Mouse (Mus musculus) intestine, embryonic 15.5 days (tissue): ENCODE measurements around the gene Gm1113. TPM values are rescaled to one million over a fixed set of nuclear protein-coding genes. Genes with fewer than 3 reads are reported as not detected.

Experiments
- ATAC-seq: fragments of 200-750 bp; cut with Nextera tagmentation; 2 replicates; pipeline ENCODE4 v1.8.0; 2017; ENCODE audit warnings: moderate TSS enrichment, moderate library complexity
- H3K27ac ChIP-seq: fragments of 300-500 bp; sonication (generic); 2 replicates; pipeline ENCODE4 v1.5.1; 2015; ENCODE audit warnings: mild to moderate bottlenecking, inconsistent platforms
- H3K27me3 ChIP-seq: fragments of 300-500 bp; sonication (generic); replicated peaks from 2 replicates; pipeline ENCODE4 v1.6.1; 2015; ENCODE audit warnings: inconsistent platforms
- H3K36me3 ChIP-seq: fragments of 300-500 bp; sonication (generic); 2 replicates; pipeline ENCODE4 v1.6.1; 2015; ENCODE audit warnings: inconsistent platforms
- H3K4me1 ChIP-seq: fragments of 300-500 bp; sonication (generic); replicated peaks from 2 replicates; pipeline ENCODE4 v1.6.1; 2015; ENCODE audit warnings: inconsistent platforms
- H3K4me2 ChIP-seq: fragments of 300-500 bp; sonication (generic); replicated peaks from 2 replicates; pipeline ENCODE4 v1.6.1; 2015; ENCODE audit warnings: mild to moderate bottlenecking, inconsistent platforms
- H3K4me3 ChIP-seq: fragments of 300-500 bp; sonication (generic); replicated peaks from 2 replicates; pipeline ENCODE4 v1.5.1; 2015; ENCODE audit warnings: inconsistent platforms
- H3K9ac ChIP-seq: fragments of 300-500 bp; sonication (generic); 2 replicates; pipeline ENCODE4 v1.6.1; 2015; ENCODE audit warnings: inconsistent platforms
- H3K9me3 ChIP-seq: fragments of 300-500 bp; sonication (generic); 2 replicates; pipeline ENCODE4 v1.6.1; 2016; ENCODE audit warnings: inconsistent platforms
- WGBS: fragments of 180-500 bp; shearing (Covaris S2); methylation state at CpG from one replicate; pipeline ENCODE4 v1.1.7; 2015; 5-methylcytosine and 5-hydroxymethylcytosine counted together
- polyA plus RNA-seq: library from polyadenylated mRNA; unstranded; fragments of >200 nt; fragmentation: Nextera tagmentation; extraction: Ambion mirVana; gene quantifications from 2 replicates; pipeline ENCODE4 v1.2.1, GENCODE M21; 2015

Gm1113 gene
- polyA plus RNA-seq, 1 experiment from 2014 or later: not detected

DNA sequence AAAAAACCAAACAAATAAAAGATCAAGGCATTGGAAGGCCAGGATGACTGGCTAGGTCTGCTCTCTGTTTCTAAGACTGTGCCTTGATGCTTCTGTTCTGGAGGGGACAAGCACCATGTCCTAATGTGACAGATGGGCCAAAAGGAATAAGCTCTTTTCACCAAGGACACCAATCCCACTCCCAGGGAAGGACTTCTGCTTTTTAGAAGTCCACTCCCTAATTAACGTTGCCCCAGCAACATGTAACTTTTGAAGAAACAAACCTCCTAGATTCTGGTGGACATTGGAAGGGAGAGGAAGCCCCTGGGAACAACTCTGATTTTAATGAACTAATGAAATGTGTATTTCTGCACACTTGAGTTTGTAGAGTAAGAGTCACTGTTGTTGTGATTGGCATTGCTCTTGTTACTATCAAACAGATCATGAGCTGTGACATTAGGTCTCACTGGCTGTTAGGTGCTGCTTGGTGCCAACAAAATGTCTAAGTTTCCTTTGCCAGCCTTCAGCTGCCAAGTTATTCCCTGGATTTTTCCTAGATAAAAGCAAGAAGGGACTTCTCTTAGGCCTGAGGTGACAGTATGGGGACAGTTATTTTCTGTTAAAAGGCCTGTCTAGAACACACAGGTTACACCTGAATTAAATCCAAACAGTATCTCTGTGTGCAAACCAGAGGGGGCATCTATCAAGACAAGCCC is 4.9 kb upstream of the Gm1113 start:
- no peaks in the 10 kb centered on the region for H3K9me3 ChIP-seq
- no peak for ATAC-seq
- H3K36me3 ChIP-seq: no peaks in the 10 kb centered on the region
- no peak overlapping the region for H3K4me3 ChIP-seq
- WGBS: 86% methylated on average over 1 of the region's 1 CpGs
- H3K27ac ChIP-seq: peak overlapping the region; percentile 24; the same call in 1 of the 2 replicates
- no peaks in the 10 kb centered on the region for H3K27me3 ChIP-seq
- H3K4me2 ChIP-seq: no peak overlapping the region
- peaks cover 19% of the 10 kb centered on the region for H3K4me1 ChIP-seq
- H3K9ac ChIP-seq: no peak overlapping the region

DNA sequence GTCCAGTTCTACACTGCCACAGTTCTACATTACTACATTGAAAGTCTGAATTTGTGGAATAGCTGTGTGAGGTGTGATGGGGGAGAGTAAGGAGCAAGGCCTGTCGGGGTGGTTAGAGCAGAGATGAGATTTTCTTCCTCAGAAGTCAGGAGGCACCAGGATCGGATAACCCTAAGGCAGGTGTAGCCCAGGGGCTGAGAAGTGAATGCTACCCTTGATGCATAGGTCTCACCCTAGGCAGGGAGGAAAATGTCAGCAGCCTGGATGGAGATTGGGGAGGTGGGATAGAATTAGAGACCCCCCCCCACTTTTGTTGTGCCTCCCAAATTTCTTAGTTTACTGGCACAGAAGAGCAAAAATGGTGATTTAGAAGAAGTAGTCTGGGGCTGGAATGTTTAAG is 4.2 kb upstream of the Gm1113 start:
- ATAC-seq: no peak
- Histone ChIP-seq H3K9me3 (no peaks in the 10 kb centered on the region), H3K4me3 (no peak overlapping the region), H3K36me3 (no peaks in the 10 kb centered on the region), H3K27ac (0 out of 2 replicates have a peak overlapping the region, but pooled peaks have one; percentile 24), H3K4me1 (peaks cover 19% of the 10 kb centered on the region), H3K27me3 (no peaks in the 10 kb centered on the region), H3K9ac (no peak overlapping the region), H3K4me2 (no peak overlapping the region)
- WGBS: 70% methylated on average over 2 of the region's 2 CpGs

DNA sequence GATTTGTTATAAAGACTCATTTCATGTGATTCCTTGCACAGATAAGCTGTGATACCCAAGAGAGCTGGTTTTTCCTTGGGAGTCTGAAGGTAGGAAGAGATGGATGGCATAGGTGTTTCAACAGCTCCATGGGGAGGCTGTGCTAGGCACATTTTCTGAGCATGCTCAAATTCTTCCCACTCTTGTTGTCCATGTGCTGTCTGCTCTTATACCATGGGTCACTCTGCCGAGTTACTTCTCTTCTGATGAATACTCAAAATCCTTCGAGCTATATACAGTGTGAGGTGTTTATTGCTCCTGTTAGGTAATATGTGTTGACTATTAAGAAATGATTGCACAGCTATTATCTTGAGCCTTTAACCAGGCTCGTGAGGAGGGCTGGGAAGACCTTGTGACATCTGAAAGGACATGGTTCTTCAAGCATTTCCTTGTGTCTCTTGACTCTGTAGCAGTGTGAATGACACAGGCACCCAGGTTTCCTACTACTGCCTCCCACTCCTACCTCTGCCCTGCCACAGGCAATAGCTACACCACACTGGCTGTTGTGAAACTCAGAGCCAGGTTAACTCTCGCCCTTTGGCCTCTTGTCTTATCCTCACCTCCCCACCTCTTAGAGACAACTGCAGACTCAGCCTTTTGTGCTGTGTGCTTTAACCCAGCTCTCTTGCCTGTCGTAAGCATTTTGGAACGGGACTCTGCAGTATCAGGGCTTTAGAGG is 2.7 kb upstream of the Gm1113 start:
- ATAC-seq: peak; percentile 84
- WGBS: 67% methylated on average over 6 of the region's 6 CpGs
- H3K27ac ChIP-seq: peak overlapping the region; percentile 68

DNA sequence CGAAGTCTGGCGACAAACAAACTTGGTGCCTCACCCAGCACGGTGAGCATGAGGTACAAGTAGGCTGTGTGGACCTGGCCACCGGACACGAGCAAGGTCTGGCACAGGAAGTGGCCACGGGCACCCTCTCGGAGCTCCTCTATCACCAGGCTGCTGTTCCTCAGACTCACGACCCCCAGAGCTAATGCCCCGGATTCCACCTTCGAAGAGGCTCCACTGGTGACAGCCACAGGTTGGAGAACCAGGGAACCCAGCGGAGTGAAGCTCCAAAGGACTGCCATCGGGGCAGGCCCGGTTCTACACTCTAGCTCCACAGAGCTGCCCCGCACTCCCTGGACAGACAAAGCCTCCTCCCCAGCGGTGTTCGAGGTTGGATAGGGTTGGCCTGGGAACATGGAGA is 1.4 kb downstream of the Gm1113 start:
- Histone ChIP-seq H3K36me3 (no peaks in the 10 kb centered on the region), H3K9ac (no peak overlapping the region), H3K4me3 (no peak overlapping the region), H3K4me2 (no peak overlapping the region), H3K27me3 (no peaks in the 10 kb centered on the region), H3K9me3 (no peaks in the 10 kb centered on the region), H3K4me1 (peaks cover 8% of the 10 kb centered on the region), H3K27ac (no peak overlapping the region)
- no peak for ATAC-seq
- 88% methylated on average over 16 of the region's 16 CpGs for WGBS

More for the DNA sequence above, 2.7 kb upstream of the Gm1113 start:
- H3K36me3 ChIP-seq: no peaks in the 10 kb centered on the region
- no peak overlapping the region for H3K4me3 ChIP-seq
- no peak overlapping the region for H3K9ac ChIP-seq
- H3K4me2 ChIP-seq: no peak overlapping the region
- H3K27me3 ChIP-seq: no peaks in the 10 kb centered on the region
- no peaks in the 10 kb centered on the region for H3K9me3 ChIP-seq
- peaks cover 19% of the 10 kb centered on the region for H3K4me1 ChIP-seq

DNA sequence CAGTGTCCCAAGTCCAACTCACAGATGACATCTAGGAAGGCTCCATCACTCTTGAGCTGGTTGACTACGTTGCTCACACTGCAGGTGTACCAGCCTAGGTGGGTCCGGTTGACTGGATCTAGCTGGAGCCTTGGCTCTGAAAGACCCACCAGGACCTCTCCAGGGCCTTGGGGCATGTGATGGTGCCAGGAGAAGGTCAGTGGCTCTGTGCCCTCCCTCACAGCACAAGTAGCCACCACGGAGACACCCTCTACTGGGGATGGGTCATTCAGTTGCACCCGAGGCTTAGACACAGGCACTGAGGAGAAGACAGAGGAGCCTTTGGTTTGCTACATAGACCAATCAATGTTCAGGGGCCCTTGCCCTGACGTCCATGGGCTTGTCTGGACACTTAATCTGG is 1.9 kb downstream of the Gm1113 start:
- H3K4me1 ChIP-seq: peaks cover 4% of the 10 kb centered on the region
- H3K27ac ChIP-seq: no peak overlapping the region
- no peak overlapping the region for H3K4me2 ChIP-seq
- 84% methylated on average over 5 of the region's 5 CpGs for WGBS
- H3K27me3 ChIP-seq: no peaks in the 10 kb centered on the region
- H3K4me3 ChIP-seq: no peak overlapping the region
- no peak for ATAC-seq
- H3K9ac ChIP-seq: no peak overlapping the region
- no peaks in the 10 kb centered on the region for H3K9me3 ChIP-seq
- no peaks in the 10 kb centered on the region for H3K36me3 ChIP-seq

DNA sequence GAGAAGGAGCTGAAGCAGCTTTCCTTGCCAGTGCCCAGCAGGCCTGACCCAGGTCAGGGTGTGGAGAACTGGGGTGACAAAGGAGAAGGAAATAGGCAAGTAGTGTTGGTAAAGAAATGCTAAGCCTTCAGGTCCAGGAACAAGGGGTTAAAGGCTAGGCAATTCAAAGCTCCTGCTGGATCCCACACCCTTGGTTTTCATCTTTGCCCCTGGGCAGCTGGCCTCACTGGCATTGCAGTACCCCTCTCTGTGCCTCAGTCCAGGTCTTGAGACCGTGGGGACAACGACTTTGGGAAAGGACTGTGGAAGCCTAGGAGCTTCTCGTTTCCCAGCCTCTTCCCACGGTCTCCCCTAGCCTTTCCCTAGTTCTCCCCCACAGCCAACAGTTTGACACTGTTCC is 4.2 kb downstream of the Gm1113 start:
- H3K4me1 ChIP-seq: no peaks in the 10 kb centered on the region
- H3K27ac ChIP-seq: no peak overlapping the region
- no peak for ATAC-seq

DNA sequence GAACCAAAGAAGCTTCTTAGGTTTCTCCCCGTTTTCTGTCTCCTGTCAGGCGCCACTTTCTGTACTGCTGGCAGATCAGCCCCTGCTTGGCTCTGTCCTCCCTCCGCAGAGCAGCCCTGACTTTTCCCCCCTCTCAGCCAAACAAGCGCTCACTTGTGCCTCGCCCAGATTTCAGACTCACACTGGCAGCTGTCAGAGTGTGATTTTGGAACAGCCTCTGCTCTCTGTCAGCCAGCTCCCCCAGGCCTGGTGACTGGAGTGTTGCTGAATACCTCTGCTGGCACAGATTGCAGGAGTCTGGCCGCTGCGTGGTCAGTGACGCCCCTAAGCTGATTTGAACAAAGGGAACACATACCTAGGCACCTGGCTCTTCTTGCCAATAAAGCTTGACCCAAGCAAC is 9.8 kb downstream of the Gm1113 start:
- Histone ChIP-seq H3K9me3 (no peaks in the 10 kb centered on the region), H3K9ac (no peak overlapping the region), H3K4me2 (no peak overlapping the region), H3K36me3 (no peaks in the 10 kb centered on the region), H3K4me3 (no peak overlapping the region), H3K27me3 (no peaks in the 10 kb centered on the region), H3K27ac (no peak overlapping the region), H3K4me1 (no peaks in the 10 kb centered on the region)
- no peak for ATAC-seq
- WGBS: 49% methylated on average over 8 of the region's 8 CpGs

More for the DNA sequence above, 4.2 kb downstream of the Gm1113 start:
- H3K4me3 ChIP-seq: no peak overlapping the region
- no peak overlapping the region for H3K4me2 ChIP-seq
- no peaks in the 10 kb centered on the region for H3K9me3 ChIP-seq
- no peaks in the 10 kb centered on the region for H3K36me3 ChIP-seq
- H3K9ac ChIP-seq: no peak overlapping the region
- H3K27me3 ChIP-seq: no peaks in the 10 kb centered on the region
- 79% methylated on average over 4 of the region's 4 CpGs for WGBS

DNA sequence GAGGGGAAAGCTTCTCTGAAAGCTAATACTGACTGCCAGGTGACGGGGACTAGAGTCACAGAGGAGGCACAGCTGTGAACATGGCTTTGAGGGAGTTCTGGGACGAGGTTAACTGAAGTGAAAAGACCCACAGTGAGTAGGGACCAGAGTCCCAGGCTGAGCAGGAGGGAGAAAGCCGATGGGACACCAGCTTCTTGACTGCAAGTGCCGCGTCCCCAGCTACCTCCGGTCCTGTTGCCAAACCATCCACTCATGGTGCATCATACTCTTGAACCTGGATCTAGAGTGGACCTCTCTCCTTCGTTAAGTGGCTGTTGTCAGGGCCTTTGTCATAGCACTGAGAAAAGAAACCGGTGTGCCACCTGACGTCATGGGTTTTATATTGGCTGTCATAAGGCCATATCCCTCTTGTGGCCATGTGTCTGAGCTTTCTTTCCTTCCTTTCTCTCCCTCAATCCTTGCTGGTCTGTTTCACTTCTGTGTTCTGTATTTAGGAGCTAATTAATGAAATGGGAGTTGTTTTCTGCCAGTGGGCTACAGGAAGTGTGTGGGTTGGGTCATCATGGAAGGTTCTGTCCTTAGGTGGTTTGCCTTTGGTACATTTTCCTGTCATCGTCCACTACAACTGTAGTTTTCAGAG is 15.6 kb downstream of the Gm1113 start:
- 92% methylated on average over 10 of the region's 10 CpGs for WGBS
- no peak overlapping the region for H3K9ac ChIP-seq
- 0 out of 2 replicates have a peak, but pooled peaks cover 3% of the 10 kb centered on the region for H3K36me3 ChIP-seq
- ATAC-seq: no peak
- no peaks in the 10 kb centered on the region for H3K9me3 ChIP-seq
- H3K27me3 ChIP-seq: no peaks in the 10 kb centered on the region
- H3K27ac ChIP-seq: no peak overlapping the region
- no peak overlapping the region for H3K4me2 ChIP-seq
- H3K4me3 ChIP-seq: no peak overlapping the region
- no peaks in the 10 kb centered on the region for H3K4me1 ChIP-seq

DNA sequence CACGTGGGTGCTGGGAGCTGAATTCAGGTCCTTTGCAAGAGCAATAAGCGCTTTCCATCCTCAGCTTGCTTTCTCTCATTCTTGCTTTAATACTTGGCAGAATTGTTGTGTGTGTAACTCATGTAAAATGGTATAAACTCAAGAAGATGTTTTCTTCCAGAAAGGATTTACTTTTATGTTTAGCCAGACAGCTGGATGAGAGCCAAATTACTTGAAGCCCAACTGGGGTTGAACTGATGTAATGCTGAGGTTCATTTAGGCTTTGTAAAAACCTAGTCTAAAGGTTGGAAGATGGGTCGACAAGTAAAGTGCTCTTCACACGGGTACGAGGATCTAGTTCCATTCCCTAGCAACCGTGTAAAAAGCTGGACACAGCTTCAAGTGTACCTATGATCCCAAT is 18.1 kb downstream of the Gm1113 start:
- H3K36me3 ChIP-seq: 0 out of 2 replicates have a peak, but pooled peaks cover 3% of the 10 kb centered on the region

DNA sequence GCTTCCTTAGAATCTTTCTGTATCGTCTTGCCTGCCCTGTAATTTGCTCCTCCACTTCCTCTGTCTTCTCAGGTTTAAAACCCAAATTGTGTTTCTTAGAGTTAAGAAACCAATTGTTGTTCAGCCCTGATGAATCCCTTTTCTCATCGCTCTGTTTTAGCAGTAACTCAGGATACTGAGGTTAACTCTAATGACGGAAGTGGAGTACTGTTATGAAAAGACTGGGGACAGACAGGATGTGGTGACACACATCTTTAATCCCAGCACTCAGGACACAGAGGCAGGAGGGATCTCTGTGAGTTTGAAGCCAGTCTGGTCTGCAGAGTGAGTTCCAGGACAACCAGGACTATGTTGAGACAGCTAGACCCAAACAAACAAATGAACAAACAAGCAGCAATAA is 22.6 kb downstream of the Gm1113 start:
- H3K27me3 ChIP-seq: no peaks in the 10 kb centered on the region
- no peak overlapping the region for H3K27ac ChIP-seq
- H3K4me2 ChIP-seq: no peak overlapping the region
- no peaks in the 10 kb centered on the region for H3K9me3 ChIP-seq
- ATAC-seq: no peak
- no peak overlapping the region for H3K4me3 ChIP-seq
- no peaks in the 10 kb centered on the region for H3K4me1 ChIP-seq
- WGBS: 73% methylated on average over 3 of the region's 3 CpGs
- H3K36me3 ChIP-seq: no peaks in the 10 kb centered on the region
- H3K9ac ChIP-seq: no peak overlapping the region

More for the DNA sequence above, 18.1 kb downstream of the Gm1113 start:
- ATAC-seq: no peak
- H3K4me2 ChIP-seq: no peak overlapping the region
- no peak overlapping the region for H3K9ac ChIP-seq
- H3K27me3 ChIP-seq: no peaks in the 10 kb centered on the region
- H3K27ac ChIP-seq: no peak overlapping the region
- H3K4me3 ChIP-seq: no peak overlapping the region
- no peaks in the 10 kb centered on the region for H3K9me3 ChIP-seq
- H3K4me1 ChIP-seq: no peaks in the 10 kb centered on the region
- 78% methylated on average over 6 of the region's 6 CpGs for WGBS

DNA sequence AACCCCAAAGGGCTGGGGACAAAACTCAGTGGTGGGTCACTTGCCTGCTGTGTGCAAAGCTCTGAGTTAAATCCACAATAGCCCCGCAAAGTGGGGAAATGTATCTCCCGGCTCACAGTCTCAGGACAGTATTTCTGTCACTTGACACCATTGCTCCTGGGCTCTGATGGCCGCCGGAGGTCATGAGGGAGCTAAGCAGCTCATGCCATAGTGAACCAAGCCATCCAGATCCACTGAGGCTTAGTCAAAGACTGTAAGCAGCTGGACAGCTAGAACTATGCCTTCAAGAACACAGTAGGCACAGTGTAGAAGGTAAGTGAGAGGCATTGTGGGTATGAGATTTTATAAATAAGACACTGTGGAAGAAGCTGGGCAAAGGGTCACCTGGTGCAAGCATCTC is 23.1 kb downstream of the Gm1113 start:
- ATAC-seq: no peak
- WGBS: 60% methylated on average over 4 of the region's 4 CpGs

DNA sequence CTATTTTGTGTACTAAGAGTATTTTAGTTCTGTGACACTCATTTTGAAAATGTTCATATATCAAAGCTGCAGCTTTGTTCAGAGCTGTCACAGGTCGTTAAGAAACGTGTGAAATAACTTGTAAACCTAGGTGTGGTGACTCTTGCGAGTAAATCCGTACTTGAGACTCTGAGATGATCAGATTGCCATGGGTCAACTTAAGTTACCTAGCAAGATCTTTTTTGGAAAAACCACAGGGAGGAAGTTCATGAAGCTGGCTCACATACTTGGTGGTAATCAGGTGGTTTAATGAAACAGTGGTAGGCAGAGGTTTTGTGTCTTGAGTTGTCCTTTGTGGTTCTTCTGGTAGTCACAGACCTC is 24.4 kb downstream of the Gm1113 start:
- H3K4me1 ChIP-seq: no peaks in the 10 kb centered on the region
- H3K4me2 ChIP-seq: no peak overlapping the region
- no peak overlapping the region for H3K4me3 ChIP-seq
- H3K27me3 ChIP-seq: no peaks in the 10 kb centered on the region
- no peak overlapping the region for H3K27ac ChIP-seq
- H3K9ac ChIP-seq: no peak overlapping the region
- no peaks in the 10 kb centered on the region for H3K9me3 ChIP-seq
- ATAC-seq: peak; percentile 40; the same call in 1 of the 2 replicates
- 52% methylated on average over 4 of the region's 4 CpGs for WGBS
- peaks cover 8% of the 10 kb centered on the region; the same call in 1 of the 2 replicates for H3K36me3 ChIP-seq

More for the DNA sequence above, 23.1 kb downstream of the Gm1113 start:
- Histone ChIP-seq H3K9me3 (no peaks in the 10 kb centered on the region), H3K27me3 (no peaks in the 10 kb centered on the region), H3K27ac (no peak overlapping the region), H3K4me1 (no peaks in the 10 kb centered on the region), H3K36me3 (no peaks in the 10 kb centered on the region), H3K9ac (no peak overlapping the region), H3K4me3 (no peak overlapping the region), H3K4me2 (no peak overlapping the region)
